Mouse (Mus musculus): ENCODE measurements around the gene Mtch1.
A peak's percentile ranks its signal among the peaks of the same experiment; 100 is the strongest.

DNA sequence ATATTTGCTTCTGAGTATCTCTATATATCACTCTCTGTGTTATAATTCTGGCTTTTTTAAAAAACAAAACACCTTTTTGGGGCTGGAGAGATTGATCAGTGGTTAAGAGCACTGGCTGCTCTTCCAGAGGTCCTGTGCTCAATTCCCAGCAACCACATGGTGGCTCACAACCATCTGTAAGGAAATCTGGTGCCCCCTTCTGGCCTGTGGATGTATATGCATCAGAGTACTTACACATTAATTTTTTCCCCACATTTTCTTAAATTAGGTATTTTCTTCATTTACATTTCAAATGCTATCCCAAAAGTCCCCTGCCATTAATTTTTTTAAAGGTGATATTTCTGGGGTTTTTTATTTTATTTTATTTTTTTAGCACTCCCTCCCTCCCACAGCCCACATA, 34.4 kb downstream of the Mtch1 start:
- no peak for TF ChIP-seq POLR2A (IDR thresholded peaks at IDR 0.05; ENCODE audit: insufficient read depth, low read length)
- peak; percentile 43 for TF ChIP-seq CTCF (IDR thresholded peaks at IDR 0.05; ENCODE audit: low read depth, low read length)
- no peak for TF ChIP-seq EP300 (IDR thresholded peaks at IDR 0.05; ENCODE audit: insufficient read depth, low read depth, low read length)
